Mouse (Mus musculus): ENCODE data around the gene Gpr37l1. TPM values are rescaled to one million over a fixed set of nuclear protein-coding genes. Genes with fewer than 3 reads are reported as not detected.

Gpr37l1 gene
- polyA plus RNA-seq, 1 experiment from 2014 or later = not detected

- no peak for ATAC-seq (ENCODE audit: extremely low read depth, insufficient number of reproducible peaks, low FRiP score, low TSS enrichment)
- Histone ChIP-seq H3K27me3 (replicated peaks) (peaks cover 81% of the 10 kb centered on the region), H3K4me2 (no peak overlapping the region), H3K36me3 (peaks cover 15% of the 10 kb centered on the region), H3K9me3 (no peaks in the 10 kb centered on the region), H3K4me3 (no peak overlapping the region), H3K27ac (replicated peaks) (no peak overlapping the region), H3K9ac (no peak overlapping the region), H3K4me1 (peaks cover 25% of the 10 kb centered on the region)
- WGBS = 73% methylated on average over 13 of the region's 13 CpGs
Observed at GRCm38 (mm10) chr1:135160411-135161050, 7.0 kb downstream of the Gpr37l1 start.

GRCm38 (mm10) chr1:135159556-135160123 lies 7.8 kb downstream of the Gpr37l1 start:
- H3K27me3 ChIP-seq (replicated peaks) = peaks cover 75% of the 10 kb centered on the region
- H3K4me1 ChIP-seq = peaks cover 33% of the 10 kb centered on the region
- no peak for ATAC-seq (ENCODE audit: extremely low read depth, insufficient number of reproducible peaks, low FRiP score, low TSS enrichment)
- no peak overlapping the region for H3K4me2 ChIP-seq
- 72% methylated on average over 11 of the region's 11 CpGs for WGBS
- peaks cover 20% of the 10 kb centered on the region for H3K36me3 ChIP-seq
- no peak overlapping the region for H3K4me3 ChIP-seq
- no peaks in the 10 kb centered on the region for H3K9me3 ChIP-seq
- H3K9ac ChIP-seq = no peak overlapping the region
- no peak overlapping the region for H3K27ac ChIP-seq (replicated peaks)

- Histone ChIP-seq H3K9ac (no peak overlapping the region), H3K9me3 (no peaks in the 10 kb centered on the region), H3K27me3 (replicated peaks) (peaks cover 70% of the 10 kb centered on the region), H3K4me1 (peaks cover 38% of the 10 kb centered on the region), H3K4me2 (no peak overlapping the region), H3K4me3 (no peak overlapping the region), H3K36me3 (peaks cover 20% of the 10 kb centered on the region), H3K27ac (replicated peaks) (no peak overlapping the region)
- no peak for ATAC-seq (ENCODE audit: extremely low read depth, insufficient number of reproducible peaks, low FRiP score, low TSS enrichment)
- WGBS = 71% methylated on average over 7 of the region's 7 CpGs
Observed at GRCm38 (mm10) chr1:135159074-135159473, 8.4 kb downstream of the Gpr37l1 start.

DNA sequence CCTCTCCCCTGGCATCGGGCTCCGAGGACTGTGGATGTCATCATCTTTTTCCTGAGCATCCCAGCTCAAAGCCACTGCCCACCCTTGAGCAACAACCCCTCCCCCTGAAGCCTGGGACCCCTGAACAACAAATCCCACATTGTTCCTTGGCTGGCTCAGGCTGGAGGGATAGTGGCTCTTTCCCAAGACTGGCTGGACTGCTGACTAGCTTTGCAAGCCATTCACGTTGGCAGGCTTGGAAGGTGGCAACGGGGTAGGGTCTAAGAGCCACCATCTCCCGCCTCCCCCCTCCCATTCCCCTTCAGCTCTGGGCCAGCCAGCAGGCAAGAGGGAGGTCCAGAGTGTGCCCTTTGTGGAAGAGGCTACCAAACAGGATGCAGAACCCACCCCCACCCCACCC lies 8.8 kb downstream of the Gpr37l1 start:
- H3K4me2 ChIP-seq = no peak overlapping the region
- H3K4me3 ChIP-seq = no peak overlapping the region
- ATAC-seq (ENCODE audit: extremely low read depth, insufficient number of reproducible peaks, low FRiP score, low TSS enrichment) = no peak

GRCm38 (mm10) chr1:135156300-135156699 lies 11.2 kb downstream of the Gpr37l1 start:
- Histone ChIP-seq H3K27ac (replicated peaks) (no peak overlapping the region), H3K4me2 (no peak overlapping the region), H3K27me3 (replicated peaks) (peaks cover 70% of the 10 kb centered on the region), H3K36me3 (peaks cover 35% of the 10 kb centered on the region), H3K9me3 (no peaks in the 10 kb centered on the region), H3K4me3 (no peak overlapping the region), H3K9ac (no peak overlapping the region), H3K4me1 (peaks cover 41% of the 10 kb centered on the region)
- WGBS = 53% methylated on average over 6 of the region's 6 CpGs
- peak; percentile 77 for ATAC-seq (ENCODE audit: extremely low read depth, insufficient number of reproducible peaks, low FRiP score, low TSS enrichment)

More for the DNA sequence above, 8.8 kb downstream of the Gpr37l1 start:
- peaks cover 20% of the 10 kb centered on the region for H3K36me3 ChIP-seq
- peaks cover 70% of the 10 kb centered on the region for H3K27me3 ChIP-seq (replicated peaks)
- no peak overlapping the region for H3K9ac ChIP-seq
- H3K4me1 ChIP-seq = peaks cover 41% of the 10 kb centered on the region
- 61% methylated on average over 5 of the region's 5 CpGs for WGBS
- no peak overlapping the region for H3K27ac ChIP-seq (replicated peaks)
- H3K9me3 ChIP-seq = no peaks in the 10 kb centered on the region

GRCm38 (mm10) chr1:135154411-135154959 lies 13.0 kb downstream of the Gpr37l1 start:
- Histone ChIP-seq H3K4me2 (peak overlapping the region; percentile 61), H3K9ac (peak overlapping the region; percentile 69), H3K36me3 (peaks cover 39% of the 10 kb centered on the region), H3K4me3 (peak overlapping the region; percentile 36), H3K9me3 (no peaks in the 10 kb centered on the region), H3K4me1 (peaks cover 41% of the 10 kb centered on the region), H3K27ac (replicated peaks) (peak overlapping the region; percentile 81), H3K27me3 (replicated peaks) (peaks cover 62% of the 10 kb centered on the region)
- WGBS = under 1% methylated on average over 14 of the region's 14 CpGs
- no peak for ATAC-seq (ENCODE audit: extremely low read depth, insufficient number of reproducible peaks, low FRiP score, low TSS enrichment)

DNA sequence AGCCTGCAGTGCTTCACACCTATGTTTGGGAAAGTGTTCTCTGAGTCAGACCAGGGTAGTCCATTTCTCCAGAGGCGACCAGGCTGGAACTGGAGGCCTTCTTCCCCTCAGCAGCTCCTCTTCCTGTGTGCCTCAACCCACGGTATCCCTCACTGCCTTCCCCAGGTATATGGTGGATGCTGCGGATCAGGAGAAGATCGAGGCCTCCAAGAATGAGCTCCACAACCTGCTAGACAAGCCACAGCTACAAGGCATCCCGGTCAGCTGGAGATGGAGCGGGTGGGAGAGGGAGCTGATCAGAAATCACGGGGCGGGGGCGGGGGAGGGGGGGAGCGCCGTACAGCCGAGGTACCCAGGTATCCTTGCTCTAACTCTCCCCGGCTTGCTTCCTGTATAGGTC lies 13.5 kb downstream of the Gpr37l1 start:
- ATAC-seq (ENCODE audit: extremely low read depth, insufficient number of reproducible peaks, low FRiP score, low TSS enrichment) = no peak
- H3K9ac ChIP-seq = peak overlapping the region; percentile 69
- peak overlapping the region; percentile 53; the same call in 1 of the 2 replicates for H3K27ac ChIP-seq (replicated peaks)

DNA sequence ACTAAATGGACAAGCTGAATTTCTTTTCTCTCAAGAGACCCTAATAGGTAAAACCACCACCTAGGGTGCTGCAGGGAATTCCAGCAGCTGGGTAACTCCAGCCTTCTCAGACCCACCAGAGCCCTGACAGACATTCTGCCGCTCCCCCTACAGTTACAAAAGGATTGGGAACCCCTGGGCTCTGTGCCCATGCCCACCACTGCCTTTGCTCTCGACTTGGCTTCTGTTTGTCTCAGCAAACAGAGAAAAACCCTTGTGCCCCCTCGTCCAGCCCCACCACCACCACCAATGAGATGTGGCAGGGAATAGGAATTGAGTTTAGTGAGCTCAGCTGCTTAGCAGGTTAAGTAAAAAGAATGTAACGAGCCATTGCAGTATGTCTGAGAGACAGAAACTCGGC lies 18.5 kb downstream of the Gpr37l1 start:
- 75% methylated on average over 5 of the region's 5 CpGs for WGBS
- Histone ChIP-seq H3K9me3 (no peaks in the 10 kb centered on the region), H3K4me3 (no peak overlapping the region), H3K27ac (replicated peaks) (no peak overlapping the region), H3K9ac (peak overlapping the region; percentile 28; the same call in 1 of the 2 replicates), H3K36me3 (peaks cover 19% of the 10 kb centered on the region), H3K4me1 (peaks cover 28% of the 10 kb centered on the region), H3K27me3 (replicated peaks) (peaks cover 57% of the 10 kb centered on the region), H3K4me2 (peak overlapping the region; percentile 83; the same call in 1 of the 2 replicates)
- ATAC-seq (ENCODE audit: extremely low read depth, insufficient number of reproducible peaks, low FRiP score, low TSS enrichment) = no peak

More for the DNA sequence above, 13.5 kb downstream of the Gpr37l1 start:
- H3K4me2 ChIP-seq = peak overlapping the region; percentile 61
- H3K4me1 ChIP-seq = peaks cover 43% of the 10 kb centered on the region
- peaks cover 39% of the 10 kb centered on the region for H3K36me3 ChIP-seq
- H3K9me3 ChIP-seq = no peaks in the 10 kb centered on the region
- WGBS = 24% methylated on average over 13 of the region's 13 CpGs
- H3K27me3 ChIP-seq (replicated peaks) = peaks cover 59% of the 10 kb centered on the region
- peak overlapping the region; percentile 36 for H3K4me3 ChIP-seq

GRCm38 (mm10) chr1:135148476-135148875 lies 19.0 kb downstream of the Gpr37l1 start:
- no peak for ATAC-seq (ENCODE audit: extremely low read depth, insufficient number of reproducible peaks, low FRiP score, low TSS enrichment)
- no peaks in the 10 kb centered on the region for H3K9me3 ChIP-seq
- peaks cover 26% of the 10 kb centered on the region for H3K4me1 ChIP-seq
- peak overlapping the region; percentile 80 for H3K4me3 ChIP-seq
- peaks cover 57% of the 10 kb centered on the region for H3K27me3 ChIP-seq (replicated peaks)
- peak overlapping the region; percentile 83 for H3K4me2 ChIP-seq
- no peak overlapping the region for H3K27ac ChIP-seq (replicated peaks)
- WGBS = 75% methylated on average over 4 of the region's 4 CpGs
- no peak overlapping the region for H3K9ac ChIP-seq
- peaks cover 19% of the 10 kb centered on the region for H3K36me3 ChIP-seq

DNA sequence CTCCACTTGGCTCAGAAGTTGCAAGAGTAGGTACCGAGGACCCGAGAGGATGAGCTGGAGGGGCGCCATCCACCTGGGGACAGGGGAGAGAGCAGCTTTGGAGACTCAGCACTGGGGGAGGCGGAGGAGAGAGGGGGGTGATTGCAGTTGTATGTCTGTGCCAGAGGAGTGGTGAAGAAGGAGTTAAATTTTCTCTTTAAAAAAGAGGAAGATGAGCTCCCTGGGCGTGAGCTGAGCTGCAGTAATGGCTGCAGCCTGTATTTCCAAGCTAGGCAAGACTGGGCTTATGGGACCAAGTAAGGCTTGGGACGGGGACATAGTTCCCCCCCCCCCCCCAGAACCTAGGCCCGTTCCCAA lies 19.8 kb downstream of the Gpr37l1 start:
- Histone ChIP-seq H3K27ac (replicated peaks) (peak overlapping the region; percentile 77; the same call in 1 of the 2 replicates), H3K9me3 (no peaks in the 10 kb centered on the region), H3K36me3 (peaks cover 18% of the 10 kb centered on the region), H3K4me3 (peak overlapping the region; percentile 80), H3K9ac (peak overlapping the region; percentile 90), H3K4me1 (peaks cover 26% of the 10 kb centered on the region), H3K27me3 (replicated peaks) (peaks cover 57% of the 10 kb centered on the region), H3K4me2 (peak overlapping the region; percentile 83)
- ATAC-seq (ENCODE audit: extremely low read depth, insufficient number of reproducible peaks, low FRiP score, low TSS enrichment) = no peak
- WGBS = 8% methylated on average over 7 of the region's 7 CpGs

GRCm38 (mm10) chr1:135146946-135147701 lies 20.4 kb downstream of the Gpr37l1 start:
- Histone ChIP-seq H3K27ac (replicated peaks) (peak overlapping the region; percentile 77), H3K27me3 (replicated peaks) (peaks cover 57% of the 10 kb centered on the region), H3K4me1 (peaks cover 26% of the 10 kb centered on the region), H3K9ac (peak overlapping the region; percentile 90), H3K4me2 (peak overlapping the region; percentile 83), H3K9me3 (no peaks in the 10 kb centered on the region), H3K36me3 (peaks cover 12% of the 10 kb centered on the region), H3K4me3 (peak overlapping the region; percentile 80)
- peak; percentile 38; the same call in 1 of the 2 replicates for ATAC-seq (ENCODE audit: extremely low read depth, insufficient number of reproducible peaks, low FRiP score, low TSS enrichment)
- under 1% methylated on average over 69 of the region's 69 CpGs for WGBS
